Mouse (Mus musculus) ovary, adult 18-20 months (tissue): ENCODE measurements around the gene Pwwp2b.

Source experiments
- DNase-seq: peaks from one replicate; pipeline ENCODE4 v3.0.0; 2022; ENCODE audit warnings: low spot score, mixed read lengths

The Pwwp2b gene

GRCm38 (mm10) chr7:139299424-139299823 is 51.1 kb downstream of the Pwwp2b start:
- peak; percentile 57 for DNase-seq

- DNase-seq: peak; percentile 78
These were observed 52.1 kb downstream of the Pwwp2b start for GRCm38 (mm10) chr7:139300423-139300822.

- DNase-seq: no peak
These were observed 53.2 kb downstream of the Pwwp2b start for GRCm38 (mm10) chr7:139301505-139301904.

- no peak for DNase-seq
These were observed 54.0 kb downstream of the Pwwp2b start for GRCm38 (mm10) chr7:139302314-139302713.

GRCm38 (mm10) chr7:139303280-139304011 is 55.2 kb downstream of the Pwwp2b start:
- DNase-seq: peak; percentile 54

GRCm38 (mm10) chr7:139304322-139304721 is 56.0 kb downstream of the Pwwp2b start:
- no peak for DNase-seq

GRCm38 (mm10) chr7:139307056-139307455 is 58.8 kb downstream of the Pwwp2b start:
- no peak for DNase-seq

- DNase-seq: peak; percentile 40
These were observed 60.0 kb downstream of the Pwwp2b start for GRCm38 (mm10) chr7:139308140-139308895.

- peak; percentile 56 for DNase-seq
These were observed 60.8 kb downstream of the Pwwp2b start for GRCm38 (mm10) chr7:139309106-139309505.

GRCm38 (mm10) chr7:139310487-139310951 is 62.2 kb downstream of the Pwwp2b start:
- peak; percentile 19 for DNase-seq

- peak; percentile 20 for DNase-seq
These were observed 64.4 kb downstream of the Pwwp2b start for GRCm38 (mm10) chr7:139312686-139313085.

GRCm38 (mm10) chr7:139313413-139313812 is 65.1 kb downstream of the Pwwp2b start:
- no peak for DNase-seq

GRCm38 (mm10) chr7:139314716-139315115 is 66.4 kb downstream of the Pwwp2b start:
- no peak for DNase-seq

- DNase-seq: no peak
These were observed 70.7 kb downstream of the Pwwp2b start for GRCm38 (mm10) chr7:139319006-139319411.
